Mouse (Mus musculus) embryonic facial prominence, embryonic 13.5 days (tissue): ENCODE measurements around the gene Ciart. TPM values are rescaled to one million over a fixed set of nuclear protein-coding genes. Genes with fewer than 3 reads are reported as not detected.

Experiments used
- ATAC-seq: fragments of 200-750 bp; cut with Nextera tagmentation; 2 replicates; pipeline ENCODE4 v1.8.0; 2017; ENCODE audit warnings: low read depth; ENCODE audit not compliant: insufficient number of reproducible peaks, insufficient read depth, low FRiP score, low TSS enrichment
- H3K27ac ChIP-seq: fragments of 300-500 bp; sonication (generic); 2 replicates; pipeline ENCODE4 v1.5.1; 2015; ENCODE audit warnings: moderate library complexity, mild to moderate bottlenecking, inconsistent platforms
- H3K27me3 ChIP-seq: fragments of 300-500 bp; sonication (generic); 2 replicates; pipeline ENCODE4 v1.6.1; 2015; ENCODE audit warnings: mild to moderate bottlenecking, inconsistent platforms
- H3K36me3 ChIP-seq: fragments of 300-500 bp; sonication (generic); 2 replicates; pipeline ENCODE4 v1.6.1; 2015; ENCODE audit warnings: mild to moderate bottlenecking, inconsistent platforms
- H3K4me1 ChIP-seq: fragments of 300-500 bp; sonication (generic); 2 replicates; pipeline ENCODE4 v1.6.1; 2015; ENCODE audit warnings: inconsistent platforms
- H3K4me2 ChIP-seq: fragments of 300-500 bp; sonication (generic); 2 replicates; pipeline ENCODE4 v1.6.1; 2015; ENCODE audit warnings: moderate library complexity, mild to moderate bottlenecking, inconsistent platforms
- H3K4me3 ChIP-seq: fragments of 300-500 bp; sonication (generic); 2 replicates; pipeline ENCODE4 v1.5.1; 2015; ENCODE audit warnings: mild to moderate bottlenecking, inconsistent platforms
- H3K9ac ChIP-seq: fragments of 300-500 bp; sonication (generic); 2 replicates; pipeline ENCODE4 v1.6.1; 2015; ENCODE audit warnings: mild to moderate bottlenecking, inconsistent platforms
- H3K9me3 ChIP-seq: fragments of 300-500 bp; sonication (generic); 2 replicates; pipeline ENCODE4 v1.6.1; 2016; ENCODE audit warnings: inconsistent platforms
- WGBS: fragments of 180-500 bp; shearing (Covaris S2); methylation state at CpG from one replicate; pipeline ENCODE4 v1.1.7; 2015; ENCODE audit warnings: mixed read lengths; 5-methylcytosine and 5-hydroxymethylcytosine counted together
- polyA plus RNA-seq: library from polyadenylated mRNA; unstranded; fragments of >200 nt; fragmentation: Nextera tagmentation; extraction: Ambion mirVana; gene quantifications from 2 replicates; pipeline ENCODE4 v1.2.1, GENCODE M21; 2015

Ciart gene
- polyA plus RNA-seq, 1 experiment from 2014 or later: 7.8 TPM

GRCm38 (mm10) chr3:95882816-95883425 lies 870 bp upstream of the Ciart start:
- peak overlapping the region; percentile 64 for H3K9ac ChIP-seq
- H3K27ac ChIP-seq: 0 out of 2 replicates have a peak overlapping the region, but pooled peaks have one; percentile 16

GRCm38 (mm10) chr3:95879063-95879462 lies 3.0 kb downstream of the Ciart start:
- 85% methylated on average over 4 of the region's 4 CpGs for WGBS
- H3K4me3 ChIP-seq: no peak overlapping the region
- H3K27ac ChIP-seq: no peak overlapping the region
- H3K4me2 ChIP-seq: no peak overlapping the region
- H3K9me3 ChIP-seq: no peaks in the 10 kb centered on the region
- H3K9ac ChIP-seq: no peak overlapping the region
- ATAC-seq: no peak
- no peaks in the 10 kb centered on the region for H3K36me3 ChIP-seq
- no peaks in the 10 kb centered on the region for H3K27me3 ChIP-seq
- peaks cover 15% of the 10 kb centered on the region for H3K4me1 ChIP-seq

More at GRCm38 (mm10) chr3:95882816-95883425, 870 bp upstream of the Ciart start:
- WGBS: 2% methylated on average over 24 of the region's 24 CpGs
- Histone ChIP-seq H3K4me3 (peak overlapping the region; percentile 55), H3K4me2 (peak overlapping the region; percentile 99), H3K27me3 (no peaks in the 10 kb centered on the region), H3K36me3 (no peaks in the 10 kb centered on the region), H3K9me3 (no peaks in the 10 kb centered on the region), H3K4me1 (peaks cover 15% of the 10 kb centered on the region)
- no peak for ATAC-seq

GRCm38 (mm10) chr3:95872048-95872447 lies 10.0 kb downstream of the Ciart start:
- ATAC-seq: no peak
- Histone ChIP-seq H3K9ac (peak overlapping the region; percentile 87), H3K27ac (no peak overlapping the region), H3K4me2 (peak overlapping the region; percentile 75), H3K4me1 (peaks cover 16% of the 10 kb centered on the region), H3K9me3 (no peaks in the 10 kb centered on the region), H3K36me3 (peaks cover 20% of the 10 kb centered on the region), H3K4me3 (peak overlapping the region; percentile 72), H3K27me3 (no peaks in the 10 kb centered on the region)
- WGBS: 74% methylated on average over 7 of the region's 7 CpGs

- Histone ChIP-seq H3K36me3 (peaks cover 23% of the 10 kb centered on the region), H3K27ac (peak within 1 kb of the TSS; percentile 75), H3K4me1 (peaks cover 16% of the 10 kb centered on the region), H3K4me3 (peak within 1 kb of the TSS; percentile 72), H3K9ac (peak within 1 kb of the TSS; percentile 87), H3K4me2 (peak within 1 kb of the TSS; percentile 75), H3K9me3 (no peaks in the 10 kb centered on the region), H3K27me3 (no peaks in the 10 kb centered on the region)
- ATAC-seq: peak; percentile 84
- WGBS: under 1% methylated on average over 33 of the region's 33 CpGs
Measured at GRCm38 (mm10) chr3:95871392-95871867, 10.6 kb downstream of the Ciart start, which contains the start of gene Mrps21. Gene Mrps21, minus strand, starts transcription at chr3:95871519.

- 8% methylated on average over 15 of the region's 15 CpGs for WGBS
- Histone ChIP-seq H3K36me3 (peaks cover 23% of the 10 kb centered on the region), H3K9me3 (no peaks in the 10 kb centered on the region), H3K27me3 (no peaks in the 10 kb centered on the region), H3K4me3 (peak overlapping the region; percentile 72), H3K4me2 (peak overlapping the region; percentile 75), H3K27ac (peak overlapping the region; percentile 75), H3K4me1 (peaks cover 16% of the 10 kb centered on the region), H3K9ac (peak overlapping the region; percentile 87)
- no peak for ATAC-seq
Measured at GRCm38 (mm10) chr3:95870976-95871375, 11.1 kb downstream of the Ciart start.

GRCm38 (mm10) chr3:95867408-95867807 lies 14.6 kb downstream of the Ciart start:
- H3K4me1 ChIP-seq: peaks cover 14% of the 10 kb centered on the region
- peaks cover 52% of the 10 kb centered on the region for H3K36me3 ChIP-seq
- peak overlapping the region; percentile 12; the same call in 1 of the 2 replicates for H3K9ac ChIP-seq
- 94% methylated on average over 2 of the region's 2 CpGs for WGBS
- no peak for ATAC-seq
- H3K9me3 ChIP-seq: no peaks in the 10 kb centered on the region
- H3K4me3 ChIP-seq: no peak overlapping the region
- H3K27me3 ChIP-seq: no peaks in the 10 kb centered on the region
- no peak overlapping the region for H3K4me2 ChIP-seq
- H3K27ac ChIP-seq: no peak overlapping the region

- H3K27me3 ChIP-seq: no peaks in the 10 kb centered on the region
- peaks cover 56% of the 10 kb centered on the region for H3K36me3 ChIP-seq
- ATAC-seq: no peak
- no peak overlapping the region for H3K9ac ChIP-seq
- peaks cover 9% of the 10 kb centered on the region for H3K4me1 ChIP-seq
- WGBS: 88% methylated on average over 5 of the region's 5 CpGs
- H3K4me2 ChIP-seq: no peak overlapping the region
- no peaks in the 10 kb centered on the region for H3K9me3 ChIP-seq
- H3K27ac ChIP-seq: no peak overlapping the region
- H3K4me3 ChIP-seq: no peak overlapping the region
Measured at GRCm38 (mm10) chr3:95866071-95866470, 16.0 kb downstream of the Ciart start.

GRCm38 (mm10) chr3:95865571-95865970 lies 16.5 kb downstream of the Ciart start:
- no peak for ATAC-seq
- H3K36me3 ChIP-seq: peaks cover 56% of the 10 kb centered on the region
- no peak overlapping the region for H3K4me3 ChIP-seq
- H3K9me3 ChIP-seq: no peaks in the 10 kb centered on the region
- no peaks in the 10 kb centered on the region for H3K27me3 ChIP-seq
- H3K4me1 ChIP-seq: peaks cover 6% of the 10 kb centered on the region
- H3K4me2 ChIP-seq: no peak overlapping the region
- H3K27ac ChIP-seq: no peak overlapping the region
- 89% methylated on average over 20 of the region's 20 CpGs for WGBS
- H3K9ac ChIP-seq: no peak overlapping the region

- WGBS: 92% methylated on average over 5 of the region's 5 CpGs
- Histone ChIP-seq H3K9ac (no peak overlapping the region), H3K9me3 (no peaks in the 10 kb centered on the region), H3K4me2 (no peak overlapping the region), H3K27me3 (no peaks in the 10 kb centered on the region), H3K36me3 (peaks cover 55% of the 10 kb centered on the region), H3K4me1 (peaks cover under 1% of the 10 kb centered on the region; the same call in 1 of the 2 replicates), H3K4me3 (no peak overlapping the region), H3K27ac (no peak overlapping the region)
- no peak for ATAC-seq
Measured at GRCm38 (mm10) chr3:95865050-95865449, 17.0 kb downstream of the Ciart start.

GRCm38 (mm10) chr3:95863578-95863977 lies 18.5 kb downstream of the Ciart start:
- Histone ChIP-seq H3K4me3 (no peak overlapping the region), H3K9ac (no peak overlapping the region), H3K27ac (no peak overlapping the region), H3K4me2 (no peak overlapping the region), H3K27me3 (no peaks in the 10 kb centered on the region), H3K36me3 (peaks cover 44% of the 10 kb centered on the region), H3K9me3 (no peaks in the 10 kb centered on the region), H3K4me1 (no peaks in the 10 kb centered on the region)
- WGBS: 80% methylated on average over 7 of the region's 7 CpGs
- ATAC-seq: no peak

- Histone ChIP-seq H3K36me3 (peaks cover 33% of the 10 kb centered on the region), H3K4me3 (no peak overlapping the region), H3K9ac (no peak overlapping the region), H3K27me3 (no peaks in the 10 kb centered on the region), H3K4me2 (no peak overlapping the region), H3K27ac (no peak overlapping the region), H3K4me1 (no peaks in the 10 kb centered on the region), H3K9me3 (no peaks in the 10 kb centered on the region)
- no peak for ATAC-seq
- WGBS: 50% methylated on average over 2 of the region's 2 CpGs
Measured at GRCm38 (mm10) chr3:95861796-95862195, 20.3 kb downstream of the Ciart start.

GRCm38 (mm10) chr3:95861216-95861615 lies 20.8 kb downstream of the Ciart start:
- H3K4me1 ChIP-seq: no peaks in the 10 kb centered on the region
- peaks cover 33% of the 10 kb centered on the region for H3K36me3 ChIP-seq
- no peak for ATAC-seq
- no peak overlapping the region for H3K4me2 ChIP-seq
- H3K4me3 ChIP-seq: no peak overlapping the region
- no peaks in the 10 kb centered on the region for H3K27me3 ChIP-seq
- no peak overlapping the region for H3K27ac ChIP-seq
- H3K9me3 ChIP-seq: no peaks in the 10 kb centered on the region
- WGBS: 83% methylated on average over 10 of the region's 10 CpGs
- no peak overlapping the region for H3K9ac ChIP-seq
